Comparison of ENCODE assay signal across 8 mouse cellular contexts in genomic region chr14:34501447-34501803, GRCm38 (mm10). TPM values are rescaled to one million over a fixed set of nuclear protein-coding genes. Genes with fewer than 3 reads are reported as not detected.
DNase-seq lines count a peak whose midpoint lies in the region; ATAC-seq lines count a peak whose summit lies in the region.

No protein-coding gene starts in this region.

- no peaks in the 10 kb centered on the region for H3K9me3 ChIP-seq in lung, embryonic 16.5 days (ENCODE audit: control insufficient read depth, low read length)
- no peaks in the 10 kb centered on the region for H3K9me3 ChIP-seq in hindbrain, embryonic 13.5 days
- no peaks in the 10 kb centered on the region for H3K9me3 ChIP-seq in midbrain, embryonic 15.5 days

- DNase-seq in lung, adult 18-20 months, result no peak
- no peak for DNase-seq in frontal cortex, postnatal 25 days (ENCODE audit: low spot score in 2 of 2)
- no peak for DNase-seq in left cerebral cortex, adult 11 months (ENCODE audit: low spot score)
- DNase-seq in cerebellum, adult 11 months, result no peak

- ATAC-seq in lung, embryonic 16.5 days (ENCODE audit: low read depth), result no peak
- ATAC-seq in hindbrain, embryonic 13.5 days (ENCODE audit: low FRiP score), result no peak
- ATAC-seq in midbrain, embryonic 15.5 days (replicated peaks), result no peak

- H3K36me3 ChIP-seq in lung, embryonic 16.5 days (ENCODE audit: control insufficient read depth, insufficient read depth, low read length), result no peaks in the 10 kb centered on the region
- no peaks in the 10 kb centered on the region for H3K36me3 ChIP-seq in hindbrain, embryonic 13.5 days
- H3K36me3 ChIP-seq in midbrain, embryonic 15.5 days (replicated peaks), result no peaks in the 10 kb centered on the region

- under 1% methylated on average over 16 of the region's 16 CpGs for WGBS in lung, embryonic 16.5 days
- WGBS in hindbrain, embryonic 13.5 days, result under 1% methylated on average over 16 of the region's 16 CpGs
- WGBS in midbrain, embryonic 15.5 days, result 1% methylated on average over 16 of the region's 16 CpGs

- H3K4me2 ChIP-seq in lung, embryonic 16.5 days (ENCODE audit: low read depth, low read length), result peak overlapping the region; percentile 68
- H3K4me2 ChIP-seq in hindbrain, embryonic 13.5 days, result peak overlapping the region; percentile 73
- peak overlapping the region; percentile 63 for H3K4me2 ChIP-seq in midbrain, embryonic 15.5 days

- H3K9ac ChIP-seq in lung, embryonic 16.5 days (ENCODE audit: low read length), result peak overlapping the region; percentile 96
- peak overlapping the region; percentile 93 for H3K9ac ChIP-seq in hindbrain, embryonic 13.5 days
- peak overlapping the region; percentile 84 for H3K9ac ChIP-seq in midbrain, embryonic 15.5 days

- H3K27ac ChIP-seq in lung, embryonic 16.5 days (ENCODE audit: low read length), result peak overlapping the region; percentile 96
- peak overlapping the region; percentile 70; the same call in 1 of the 2 replicates for H3K27ac ChIP-seq in brown adipose tissue, adult 24 weeks (replicated peaks; ENCODE audit: low read depth, low read length)
- H3K27ac ChIP-seq in hindbrain, embryonic 13.5 days, result peak overlapping the region; percentile 97
- peak overlapping the region; percentile 95 for H3K27ac ChIP-seq in midbrain, embryonic 15.5 days

- H3K27me3 ChIP-seq in lung, embryonic 16.5 days (ENCODE audit: control insufficient read depth, insufficient read depth, low read depth, low read length), result peaks cover 2% of the 10 kb centered on the region; the same call in 1 of the 2 replicates
- 0 out of 2 replicates have a peak, but pooled peaks cover 3% of the 10 kb centered on the region for H3K27me3 ChIP-seq in hindbrain, embryonic 13.5 days
- no peaks in the 10 kb centered on the region for H3K27me3 ChIP-seq in midbrain, embryonic 15.5 days (replicated peaks)

- peak overlapping the region; percentile 84 for H3K4me3 ChIP-seq in lung, embryonic 16.5 days (ENCODE audit: low read length)
- H3K4me3 ChIP-seq in brown adipose tissue, adult 24 weeks (ENCODE audit: insufficient read depth, low read depth, low read length), result peak overlapping the region; percentile 98
- peak overlapping the region; percentile 88 for H3K4me3 ChIP-seq in hindbrain, embryonic 13.5 days
- peak overlapping the region; percentile 81 for H3K4me3 ChIP-seq in midbrain, embryonic 15.5 days

- peaks cover 37% of the 10 kb centered on the region for H3K4me1 ChIP-seq in lung, embryonic 16.5 days (replicated peaks; ENCODE audit: control insufficient read depth, insufficient read depth, low read length)
- peaks cover 2% of the 10 kb centered on the region for H3K4me1 ChIP-seq in brown adipose tissue, adult 24 weeks (ENCODE audit: control insufficient read depth, insufficient read depth, insufficient read length, low read length)
- peaks cover 43% of the 10 kb centered on the region for H3K4me1 ChIP-seq in hindbrain, embryonic 13.5 days (replicated peaks)
- peaks cover 34% of the 10 kb centered on the region for H3K4me1 ChIP-seq in midbrain, embryonic 15.5 days

RNA-seq across cellular contexts. Expression of gene Bmpr1a, which starts 1.7 kb away (rescaled TPM):
- 18.1 and 25.8 TPM in 2 replicates for polyA plus RNA-seq in lung, embryonic 16.5 days (2015; fragmentation: Nextera tagmentation; extraction: Ambion mirVana)
- polyA plus RNA-seq in brown adipose tissue, adult 24 weeks (2012; ENCODE audit: insufficient read depth, insufficient read length, missing spikeins), result 20.5 and 21.8 TPM in 2 replicates
- 19.5 and 20.5 TPM in 2 replicates for polyA plus RNA-seq in hindbrain, embryonic 13.5 days (2015; fragmentation: Nextera tagmentation; extraction: Ambion mirVana)
- 15.2 and 17.5 TPM in 2 replicates for polyA plus RNA-seq in midbrain, embryonic 15.5 days (2015; fragmentation: Nextera tagmentation; extraction: Ambion mirVana)

RNA-seq across cellular contexts. Expression of gene 9230112D13Rik, which starts 21.2 kb away (rescaled TPM):
- not detected in 2 replicates for polyA plus RNA-seq in lung, embryonic 16.5 days (2015; fragmentation: Nextera tagmentation; extraction: Ambion mirVana)
- not detected in 2 replicates for polyA plus RNA-seq in brown adipose tissue, adult 24 weeks (2012; ENCODE audit: insufficient read depth, insufficient read length, missing spikeins)
- polyA plus RNA-seq in hindbrain, embryonic 13.5 days (2015; fragmentation: Nextera tagmentation; extraction: Ambion mirVana), result not detected in 2 replicates
- polyA plus RNA-seq in midbrain, embryonic 15.5 days (2015; fragmentation: Nextera tagmentation; extraction: Ambion mirVana), result not detected in 2 replicates
